8 mouse cellular contexts compared by ENCODE assay signal in the genomic region with DNA sequence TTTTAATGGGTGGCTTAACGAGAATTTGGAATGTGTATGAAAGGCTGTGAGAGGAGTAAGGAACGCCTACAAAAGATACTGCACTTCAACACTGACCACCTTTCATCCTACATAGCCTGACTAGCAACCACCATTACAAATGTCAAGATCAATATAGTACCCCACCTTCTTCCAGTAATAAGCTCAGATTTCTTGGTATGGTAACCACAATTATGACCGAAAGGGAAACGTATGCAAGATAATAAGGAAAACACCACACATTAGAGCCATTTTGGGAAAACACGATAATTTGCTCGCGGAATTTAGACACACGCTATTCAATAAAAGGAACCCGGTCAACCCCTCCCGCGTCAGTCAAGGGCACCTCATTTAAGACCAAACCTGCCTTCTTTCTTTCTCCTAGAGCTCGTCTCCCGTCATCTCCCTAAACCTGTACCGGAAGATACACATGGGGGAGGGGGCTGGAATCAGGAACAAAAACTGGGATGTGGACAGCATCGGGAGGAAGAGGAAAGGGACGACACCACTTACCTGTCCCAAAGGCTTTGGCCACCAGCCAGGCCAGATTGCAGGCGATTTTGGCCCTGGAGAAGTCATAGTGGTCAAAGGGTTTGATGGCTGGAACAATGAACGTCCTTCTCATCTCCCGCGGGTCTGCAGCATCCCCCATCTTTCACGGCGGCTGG. TPM values are rescaled to one million over a fixed set of nuclear protein-coding genes. Genes with fewer than 3 reads are reported as not detected.
DNase-seq lines count a peak whose midpoint lies in the region; ATAC-seq and TF ChIP-seq lines count a peak whose summit lies in the region.

No protein-coding gene starts in this region.

- H3K4me1 ChIP-seq in embryonic fibroblast, embryonic 13.5 days (ENCODE audit: control insufficient read depth, insufficient read depth, low read length): peaks cover 3% of the 10 kb centered on the region; the same call in 1 of the 2 replicates
- peaks cover 10% of the 10 kb centered on the region; the same call in 1 of the 2 replicates for H3K4me1 ChIP-seq in intestine, embryonic 15.5 days (replicated peaks)
- H3K4me1 ChIP-seq in testis, adult 2 months (ENCODE audit: control insufficient read depth, insufficient read depth, low read length): peaks cover 2% of the 10 kb centered on the region

- ATAC-seq in intestine, embryonic 15.5 days: no peak

- WGBS in intestine, embryonic 15.5 days: 2% methylated on average over 22 of the region's 22 CpGs

- no peak for TF ChIP-seq POLR2A in brain, embryonic 14.5 days (IDR thresholded peaks at IDR 0.05; ENCODE audit: borderline replicate concordance, extremely low read depth, insufficient read depth, insufficient read length, poor library complexity, severe bottlenecking)
- TF ChIP-seq POLR2A in embryonic fibroblast, embryonic 13.5 days (IDR thresholded peaks at IDR 0.05; ENCODE audit: low read depth, low read length): no peak
- no peak for TF ChIP-seq POLR2A in testis, adult 2 months (IDR thresholded peaks at IDR 0.05; ENCODE audit: control insufficient read depth, low read depth, low read length)

- H3K4me2 ChIP-seq in intestine, embryonic 15.5 days (replicated peaks): peak overlapping the region; percentile 88

- 0 out of 2 replicates have a peak, but pooled peaks cover 11% of the 10 kb centered on the region for H3K27me3 ChIP-seq in intestine, embryonic 15.5 days (replicated peaks)
- H3K27me3 ChIP-seq in testis, adult 2 months (ENCODE audit: control insufficient read depth, insufficient read depth, low read length): no peaks in the 10 kb centered on the region

- peak overlapping the region; percentile 93 for H3K27ac ChIP-seq in embryonic fibroblast, embryonic 13.5 days (ENCODE audit: insufficient read depth, low read length)
- H3K27ac ChIP-seq in intestine, embryonic 15.5 days: peak overlapping the region; percentile 93
- H3K27ac ChIP-seq in testis, adult 2 months (ENCODE audit: control insufficient read depth, insufficient read depth, low read depth, low read length): peak overlapping the region; percentile 92

- no peaks in the 10 kb centered on the region for H3K9me3 ChIP-seq in intestine, embryonic 15.5 days

- H3K36me3 ChIP-seq in intestine, embryonic 15.5 days: no peaks in the 10 kb centered on the region
- no peaks in the 10 kb centered on the region for H3K36me3 ChIP-seq in testis, adult 2 months (ENCODE audit: control insufficient read depth, insufficient read depth, low read length)

- peak; percentile 35 to 37 for DNase-seq in lung, adult 18-20 months
- no peak for DNase-seq in lung, postnatal 4 days
- peak; percentile 64 for DNase-seq in brain, embryonic 14.5 days (ENCODE audit: low read depth)
- DNase-seq in lung, postnatal 36 days: peak; percentile 31
- no peak for DNase-seq in urinary bladder, postnatal 10 days (ENCODE audit: low spot score)

- no peak for TF ChIP-seq CTCF in brain, embryonic 14.5 days (IDR thresholded peaks at IDR 0.05; ENCODE audit: borderline replicate concordance, extremely low read depth, insufficient read depth, insufficient read length)
- no peak for TF ChIP-seq CTCF in embryonic fibroblast, embryonic 13.5 days (IDR thresholded peaks at IDR 0.05; ENCODE audit: borderline replicate concordance, insufficient read depth, low read length)
- TF ChIP-seq CTCF in testis, adult 2 months (IDR thresholded peaks at IDR 0.05; ENCODE audit: control insufficient read depth, insufficient read depth, insufficient replicate concordance, low read depth, low read length): no peak

- H3K4me3 ChIP-seq in embryonic fibroblast, embryonic 13.5 days (ENCODE audit: insufficient read depth, low read length): peak overlapping the region; percentile 98
- H3K4me3 ChIP-seq in intestine, embryonic 15.5 days (replicated peaks): peak overlapping the region; percentile 70
- H3K4me3 ChIP-seq in testis, adult 2 months (ENCODE audit: control insufficient read depth, low read depth, low read length): peak overlapping the region; percentile 95

- peak overlapping the region; percentile 86 for H3K9ac ChIP-seq in intestine, embryonic 15.5 days

RNA-seq across cellular contexts. Expression of a gene that starts 1.0 kb away (rescaled TPM):
- polyA plus RNA-seq in brain, embryonic 14.5 days (2012; rRNA removed): 38.1 and 65.6 TPM in 2 replicates
- polyA plus RNA-seq in embryonic fibroblast, embryonic 13.5 days (2011; ENCODE audit: insufficient read length, low read depth, missing spikeins): 38.4 and 40.0 TPM in 2 replicates
- 6.0 and 6.9 TPM in 2 replicates for polyA plus RNA-seq in intestine, embryonic 15.5 days (2015; fragmentation: Nextera tagmentation; extraction: Ambion mirVana)
- 10.4 and 11.8 TPM in 2 replicates for polyA plus RNA-seq in testis, adult 2 months (2012; rRNA removed)

Comparison
In these comparisons a context has a peak if more than half of its experiments do, and no peak if none do; other contexts are left out.
1. DNase-seq: peak in lung, adult 18-20 months (2 of 2), brain, embryonic 14.5 days (single experiment) and lung, postnatal 36 days (single experiment); none in lung, postnatal 4 days (0 of 2) and urinary bladder, postnatal 10 days (single experiment).
2. Peak in every context shown above with its lines, with median percentiles within 50 percentile points of each other: H3K27ac ChIP-seq and H3K4me3 ChIP-seq.